Mouse (Mus musculus) ES-Bruce4 (cell line): Measurements from ENCODE around the gene Ctnnd1.

ENCODE experiments used
- CTCF ChIP-seq: IDR thresholded peaks from one replicate; pipeline ENCODE4 v1.8.1; 2011; ENCODE audit warnings: low read depth, low read length
- POLR2A ChIP-seq: IDR thresholded peaks from one replicate; pipeline ENCODE4 v1.8.1; 2011; ENCODE audit warnings: low read length; ENCODE audit not compliant: insufficient read depth

- TF ChIP-seq POLR2A (no peak), CTCF (no peak)
Observed at GRCm38 (mm10) chr2:84592801-84593200, 57.8 kb downstream of the Ctnnd1 start.
